Mouse (Mus musculus) erythroblast, embryonic 14.5 days (primary cell): ENCODE results near the gene Dhrs1.

Experiments
- GATA1 ChIP-seq: IDR thresholded peaks from 2 replicates; pipeline ENCODE4 v1.6.1; 2012; ENCODE audit warnings: low read length, inconsistent platforms, mixed read lengths
- TAL1 ChIP-seq: IDR thresholded peaks from 3 replicates; pipeline ENCODE4 v1.6.1; 2012; ENCODE audit warnings: low read length, inconsistent platforms, mixed read lengths

DNA sequence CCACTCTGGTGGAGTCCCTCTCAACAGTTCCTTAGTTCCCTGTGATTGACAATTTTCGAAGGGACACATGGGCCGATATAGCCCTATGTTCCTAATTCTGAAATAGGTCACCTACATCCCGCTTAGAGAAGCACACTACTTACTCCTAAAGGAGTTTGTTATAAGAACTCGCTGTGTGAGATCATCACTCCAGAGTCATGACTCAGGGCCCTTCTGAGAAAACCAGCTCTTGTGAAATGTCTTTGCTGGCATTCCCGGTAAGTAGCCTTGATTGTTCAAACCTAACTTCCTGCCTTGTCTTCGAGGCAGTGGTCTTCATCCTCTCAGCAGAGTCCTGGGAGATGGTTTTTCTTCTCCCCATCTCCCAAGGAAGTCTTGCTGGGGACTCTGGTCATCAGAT is 23.1 kb upstream of the Dhrs1 start:
- TF ChIP-seq GATA1 = no peak
- no peak for TF ChIP-seq TAL1
